Mouse (Mus musculus) urinary bladder, postnatal 36 days (tissue): ENCODE results near the gene Cisd3.
A peak's percentile ranks its signal among the peaks of the same experiment; 100 is the strongest.

Source experiments
- DNase-seq, 2 experiments: peaks; one replicate each; pipeline ENCODE4 v3.0.0; 2022; ENCODE audit warnings: low spot score in 2 of 2, mixed read lengths in 1 of 2

Cisd3 gene

GRCm38 (mm10) chr11:97662893-97663527, 22.6 kb upstream of the Cisd3 start, which contains the start of gene Mllt6:
Mllt6 (plus strand) TSS chr11:97663414.
- peak; percentile 59 to 72 for DNase-seq

- DNase-seq, result peak; percentile 35 to 36
Measured at GRCm38 (mm10) chr11:97663528-97664338, 21.9 kb upstream of the Cisd3 start.

GRCm38 (mm10) chr11:97664339-97664665, 21.3 kb upstream of the Cisd3 start:
- DNase-seq, result peak in 1 of 2 experiments; percentile 17

- DNase-seq, result no peak
Measured at GRCm38 (mm10) chr11:97664771-97665240, 20.8 kb upstream of the Cisd3 start.

- no peak for DNase-seq
Measured at GRCm38 (mm10) chr11:97665431-97665830, 20.2 kb upstream of the Cisd3 start.

GRCm38 (mm10) chr11:97666221-97666620, 19.4 kb upstream of the Cisd3 start:
- DNase-seq, result no peak

- no peak for DNase-seq
Measured at GRCm38 (mm10) chr11:97666794-97667193, 18.8 kb upstream of the Cisd3 start.

GRCm38 (mm10) chr11:97668160-97668559, 17.5 kb upstream of the Cisd3 start:
- DNase-seq, result no peak

- no peak for DNase-seq
Measured at GRCm38 (mm10) chr11:97669268-97669667, 16.4 kb upstream of the Cisd3 start.

GRCm38 (mm10) chr11:97669829-97670228, 15.8 kb upstream of the Cisd3 start:
- DNase-seq, result no peak

- no peak for DNase-seq
Measured at GRCm38 (mm10) chr11:97670234-97671176, 15.1 kb upstream of the Cisd3 start.

- DNase-seq, result no peak
Measured at GRCm38 (mm10) chr11:97671177-97671527, 14.5 kb upstream of the Cisd3 start.

GRCm38 (mm10) chr11:97673148-97673547, 12.5 kb upstream of the Cisd3 start:
- DNase-seq, result no peak

- DNase-seq, result no peak
Measured at GRCm38 (mm10) chr11:97676050-97676754, 9.4 kb upstream of the Cisd3 start.

- DNase-seq, result no peak
Measured at GRCm38 (mm10) chr11:97677381-97677780, 8.2 kb upstream of the Cisd3 start.

GRCm38 (mm10) chr11:97677842-97678241, 7.8 kb upstream of the Cisd3 start:
- no peak for DNase-seq

- no peak for DNase-seq
Measured at GRCm38 (mm10) chr11:97678301-97678700, 7.3 kb upstream of the Cisd3 start.

- DNase-seq, result no peak
Measured at GRCm38 (mm10) chr11:97680430-97680829, 5.2 kb upstream of the Cisd3 start.

GRCm38 (mm10) chr11:97682504-97683055, 3.0 kb upstream of the Cisd3 start:
- DNase-seq, result no peak

- no peak for DNase-seq
Measured at GRCm38 (mm10) chr11:97684063-97684680, 1.5 kb upstream of the Cisd3 start.

- no peak for DNase-seq
Measured at GRCm38 (mm10) chr11:97684766-97685165, 860 bp upstream of the Cisd3 start.
